Mouse (Mus musculus): ENCODE results near the gene Klk9. TPM values are rescaled to one million over a fixed set of nuclear protein-coding genes. Genes with fewer than 3 reads are reported as not detected.

The Klk9 gene
- polyA plus RNA-seq, 1 experiment from 2014 or later = 0.13 TPM

- Histone ChIP-seq H3K4me3 (no peak overlapping the region), H3K9ac (no peak overlapping the region), H3K27ac (replicated peaks) (no peak overlapping the region), H3K9me3 (no peaks in the 10 kb centered on the region), H3K4me1 (replicated peaks) (peaks cover 3% of the 10 kb centered on the region), H3K4me2 (no peak overlapping the region), H3K36me3 (no peaks in the 10 kb centered on the region), H3K27me3 (0 out of 2 replicates have a peak, but pooled peaks cover 3% of the 10 kb centered on the region)
- no peak for ATAC-seq (ENCODE audit: low FRiP score, low read depth)
- 88% methylated on average over 12 of the region's 12 CpGs for WGBS
Observed at GRCm38 (mm10) chr7:43777423-43777822, 14.3 kb upstream of the Klk9 start.

GRCm38 (mm10) chr7:43778176-43778970 lies 13.3 kb upstream of the Klk9 start:
- Histone ChIP-seq H3K4me2 (no peak overlapping the region), H3K9me3 (no peaks in the 10 kb centered on the region), H3K27ac (replicated peaks) (no peak overlapping the region), H3K27me3 (0 out of 2 replicates have a peak, but pooled peaks cover 3% of the 10 kb centered on the region), H3K4me3 (no peak overlapping the region), H3K36me3 (no peaks in the 10 kb centered on the region), H3K4me1 (replicated peaks) (peaks cover 8% of the 10 kb centered on the region), H3K9ac (no peak overlapping the region)
- no peak for ATAC-seq (ENCODE audit: low FRiP score, low read depth)
- 91% methylated on average over 10 of the region's 10 CpGs for WGBS

- Histone ChIP-seq H3K36me3 (no peaks in the 10 kb centered on the region), H3K4me1 (replicated peaks) (peaks cover 8% of the 10 kb centered on the region), H3K4me2 (no peak overlapping the region), H3K27ac (replicated peaks) (no peak overlapping the region), H3K4me3 (no peak overlapping the region), H3K9me3 (no peaks in the 10 kb centered on the region), H3K9ac (no peak overlapping the region), H3K27me3 (0 out of 2 replicates have a peak, but pooled peaks cover 3% of the 10 kb centered on the region)
- WGBS = 72% methylated on average over 6 of the region's 6 CpGs
- no peak for ATAC-seq (ENCODE audit: low FRiP score, low read depth)
Observed at GRCm38 (mm10) chr7:43780241-43780640, 11.4 kb upstream of the Klk9 start.

DNA sequence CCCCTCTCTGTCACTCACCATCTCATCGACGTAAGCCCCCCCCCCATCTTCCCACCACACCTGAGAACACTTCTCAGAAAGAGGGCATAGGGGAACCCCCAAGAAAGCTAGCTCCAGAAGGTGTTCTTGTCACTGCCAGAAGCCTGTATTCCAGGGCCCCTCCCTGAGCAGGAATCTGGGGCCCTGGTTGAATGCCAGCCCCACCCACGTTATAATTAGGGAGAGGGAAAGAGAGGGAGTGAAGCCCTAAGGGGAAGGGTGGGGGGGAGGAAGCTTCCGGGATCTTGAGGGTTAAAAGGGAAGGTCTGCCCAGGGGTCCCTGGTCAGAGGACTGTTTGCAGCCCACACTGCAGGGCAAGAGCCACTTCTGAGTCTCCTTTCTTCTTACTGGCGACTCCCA lies 10.9 kb upstream of the Klk9 start, which contains the start of gene Klk10:
Gene Klk10 (plus strand): TSS at position 290 of the 400 bp plus-strand sequence.
- Histone ChIP-seq H3K9me3 (no peaks in the 10 kb centered on the region), H3K36me3 (no peaks in the 10 kb centered on the region), H3K9ac (no peak within 1 kb of the TSS), H3K27me3 (0 out of 2 replicates have a peak, but pooled peaks cover 3% of the 10 kb centered on the region), H3K27ac (replicated peaks) (no peak within 1 kb of the TSS), H3K4me2 (no peak within 1 kb of the TSS), H3K4me1 (replicated peaks) (peaks cover 8% of the 10 kb centered on the region), H3K4me3 (no peak within 1 kb of the TSS)
- no peak for ATAC-seq (ENCODE audit: low FRiP score, low read depth)
- 54% methylated on average over 5 of the region's 5 CpGs for whole genome bisulfite sequencing

DNA sequence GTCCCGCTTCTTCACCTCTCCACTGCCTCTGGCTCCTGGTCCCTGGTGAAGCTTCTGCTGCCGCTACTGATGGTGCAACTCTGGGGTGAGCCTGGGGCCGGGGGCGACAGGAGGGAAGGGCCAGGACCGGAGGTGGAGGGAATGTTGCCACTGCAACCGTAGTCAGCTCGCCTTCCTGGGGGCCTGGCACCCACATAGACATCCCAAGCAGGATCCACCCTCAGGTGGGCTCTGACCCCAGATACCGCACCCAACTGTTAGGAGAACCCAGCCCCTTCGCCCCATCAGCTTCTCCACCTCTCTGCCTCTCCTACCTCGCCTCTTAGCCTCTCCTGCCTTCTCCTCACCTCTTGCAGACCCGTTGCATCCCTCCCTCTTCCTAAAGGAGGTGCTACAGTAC lies 10.2 kb upstream of the Klk9 start:
- no peak overlapping the region for H3K27ac ChIP-seq (replicated peaks)
- peaks cover 8% of the 10 kb centered on the region for H3K4me1 ChIP-seq (replicated peaks)
- no peaks in the 10 kb centered on the region for H3K36me3 ChIP-seq
- H3K9me3 ChIP-seq = no peaks in the 10 kb centered on the region
- 0 out of 2 replicates have a peak, but pooled peaks cover 3% of the 10 kb centered on the region for H3K27me3 ChIP-seq
- 89% methylated on average over 11 of the region's 11 CpGs for WGBS
- no peak overlapping the region for H3K4me3 ChIP-seq
- no peak overlapping the region for H3K9ac ChIP-seq
- H3K4me2 ChIP-seq = no peak overlapping the region
- ATAC-seq (ENCODE audit: low FRiP score, low read depth) = no peak

DNA sequence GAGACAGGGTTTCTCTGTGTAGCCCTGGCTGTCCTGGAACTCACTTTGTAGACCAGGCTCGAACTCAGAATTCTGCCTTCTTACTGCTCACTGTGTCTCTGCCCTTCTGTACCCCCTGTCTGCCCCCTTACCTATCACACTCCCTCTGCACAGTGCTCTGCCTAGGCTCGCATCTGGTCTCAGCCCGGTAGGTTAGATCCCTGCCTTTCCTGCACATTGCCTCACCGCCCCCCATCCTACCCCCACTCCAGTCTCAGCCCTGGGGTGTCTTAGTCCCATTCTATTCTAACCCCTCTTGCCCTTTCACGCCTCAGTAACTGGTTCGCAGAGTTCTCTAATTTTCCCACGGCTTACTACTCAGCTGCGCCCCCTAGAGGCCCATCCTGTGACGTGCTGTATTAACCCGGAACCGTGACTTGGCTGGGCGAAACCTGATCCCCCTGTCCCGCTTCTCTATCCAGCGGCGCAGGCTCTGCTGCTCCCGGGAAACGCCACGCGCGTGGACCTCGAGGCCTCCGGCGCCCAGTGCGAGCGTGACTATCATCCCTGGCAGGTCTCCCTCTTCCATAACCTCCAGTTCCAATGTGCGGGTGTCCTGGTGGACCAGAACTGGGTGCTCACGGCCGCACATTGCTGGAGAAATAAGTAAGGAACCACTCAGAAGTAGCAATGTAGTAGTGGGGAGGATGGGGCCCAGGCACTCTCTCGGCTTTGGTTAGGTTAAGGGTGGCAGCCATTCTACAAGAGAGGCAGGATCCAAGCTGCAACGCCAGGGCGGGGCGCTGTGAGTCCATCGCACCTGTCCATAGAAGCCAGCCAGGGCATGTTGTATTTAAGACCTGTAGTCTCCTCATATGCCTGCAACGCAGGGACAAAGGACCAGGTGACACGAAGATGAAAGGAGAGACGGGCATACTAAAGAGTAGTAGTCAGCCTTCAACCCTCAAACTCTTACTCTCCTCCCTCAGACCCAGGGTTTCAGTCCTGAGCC lies 9.1 kb upstream of the Klk9 start:
- no peak overlapping the region for H3K27ac ChIP-seq (replicated peaks)
- WGBS = 7% methylated on average over 36 of the region's 36 CpGs
- peak overlapping the region; percentile 34 for H3K4me3 ChIP-seq

GRCm38 (mm10) chr7:43785286-43785685 lies 6.4 kb upstream of the Klk9 start:
- Histone ChIP-seq H3K4me3 (no peak overlapping the region), H3K4me2 (no peak overlapping the region), H3K9ac (no peak overlapping the region), H3K9me3 (no peaks in the 10 kb centered on the region), H3K27me3 (0 out of 2 replicates have a peak, but pooled peaks cover 3% of the 10 kb centered on the region), H3K4me1 (replicated peaks) (peaks cover 8% of the 10 kb centered on the region), H3K27ac (replicated peaks) (no peak overlapping the region), H3K36me3 (no peaks in the 10 kb centered on the region)
- 75% methylated on average over 1 of the region's 1 CpGs for WGBS
- ATAC-seq (ENCODE audit: low FRiP score, low read depth) = no peak

More for the DNA sequence above, 9.1 kb upstream of the Klk9 start:
- ATAC-seq (ENCODE audit: low FRiP score, low read depth) = peak; percentile 83
- no peaks in the 10 kb centered on the region for H3K36me3 ChIP-seq
- H3K9ac ChIP-seq = peak overlapping the region; percentile 34; the same call in 1 of the 2 replicates
- H3K9me3 ChIP-seq = no peaks in the 10 kb centered on the region
- H3K4me2 ChIP-seq = peak overlapping the region; percentile 78
- peaks cover 8% of the 10 kb centered on the region for H3K4me1 ChIP-seq (replicated peaks)
- H3K27me3 ChIP-seq = 0 out of 2 replicates have a peak, but pooled peaks cover 3% of the 10 kb centered on the region

GRCm38 (mm10) chr7:43788096-43788495 lies 3.6 kb upstream of the Klk9 start:
- ATAC-seq (ENCODE audit: low FRiP score, low read depth) = no peak
- Histone ChIP-seq H3K9ac (no peak overlapping the region), H3K4me1 (replicated peaks) (no peaks in the 10 kb centered on the region), H3K27me3 (no peaks in the 10 kb centered on the region), H3K36me3 (no peaks in the 10 kb centered on the region), H3K9me3 (no peaks in the 10 kb centered on the region), H3K4me2 (no peak overlapping the region), H3K4me3 (no peak overlapping the region), H3K27ac (replicated peaks) (no peak overlapping the region)
- 80% methylated on average over 3 of the region's 3 CpGs for WGBS

DNA sequence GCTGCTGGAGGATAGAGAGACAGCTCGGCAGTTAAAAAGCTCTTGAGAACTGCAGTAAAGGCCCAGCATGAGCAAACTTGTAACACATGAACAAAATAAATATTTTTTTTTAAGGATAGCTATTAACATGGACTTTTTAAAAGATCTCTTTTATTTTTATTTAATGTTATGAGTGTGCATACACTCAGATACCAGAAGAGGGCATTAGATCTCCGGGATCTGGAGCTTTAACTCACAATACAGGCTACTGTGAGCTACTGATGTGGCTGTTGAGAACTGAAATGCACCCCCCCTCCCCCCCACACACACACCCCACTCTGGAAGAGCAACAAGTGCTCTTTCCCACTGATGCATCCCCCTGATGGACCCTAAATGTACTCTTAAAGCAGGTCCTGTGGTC lies 2.4 kb upstream of the Klk9 start:
- no peaks in the 10 kb centered on the region for H3K36me3 ChIP-seq
- 73% methylated on average over 2 of the region's 2 CpGs for WGBS

GRCm38 (mm10) chr7:43796355-43796754 lies 4.7 kb downstream of the Klk9 start:
- Histone ChIP-seq H3K9ac (peak overlapping the region; percentile 36; the same call in 1 of the 2 replicates), H3K36me3 (no peaks in the 10 kb centered on the region), H3K4me3 (peak overlapping the region; percentile 47), H3K27ac (replicated peaks) (no peak overlapping the region), H3K4me2 (peak overlapping the region; percentile 76), H3K4me1 (replicated peaks) (peaks cover 17% of the 10 kb centered on the region), H3K27me3 (peaks cover 22% of the 10 kb centered on the region; the same call in 1 of the 2 replicates), H3K9me3 (no peaks in the 10 kb centered on the region)
- ATAC-seq (ENCODE audit: low FRiP score, low read depth) = peak; percentile 35
- 7% methylated on average over 8 of the region's 8 CpGs for WGBS

More for the DNA sequence above, 2.4 kb upstream of the Klk9 start:
- no peak for ATAC-seq (ENCODE audit: low FRiP score, low read depth)
- Histone ChIP-seq H3K9ac (no peak overlapping the region), H3K4me3 (no peak overlapping the region), H3K4me1 (replicated peaks) (no peaks in the 10 kb centered on the region), H3K9me3 (no peaks in the 10 kb centered on the region), H3K27me3 (no peaks in the 10 kb centered on the region), H3K27ac (replicated peaks) (no peak overlapping the region), H3K4me2 (no peak overlapping the region)

DNA sequence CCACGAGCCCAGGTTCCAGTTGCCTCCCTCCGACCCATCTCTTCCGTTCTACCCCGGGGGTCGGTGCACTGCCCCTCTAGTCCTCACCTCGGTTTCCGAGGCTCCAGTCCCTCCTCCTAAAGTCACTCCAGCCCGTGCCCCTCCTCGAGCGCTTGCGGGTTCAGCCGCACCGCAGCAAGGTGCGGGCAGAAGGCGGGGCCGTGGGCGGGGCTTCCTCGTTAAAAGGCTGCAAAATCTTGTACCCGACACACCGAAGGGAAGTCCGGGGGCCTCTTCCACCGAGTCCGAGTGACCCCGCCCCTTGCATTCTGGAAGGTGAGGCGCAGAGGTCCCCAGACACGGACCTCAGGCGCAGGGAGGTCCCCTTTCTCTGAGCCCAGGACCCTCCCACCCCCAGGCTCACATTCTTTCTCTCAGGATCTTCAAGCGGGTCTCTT lies 5.7 kb downstream of the Klk9 start, which contains the start of gene Klk8:
Gene Klk8 (plus strand): TSS at position 245 of the 437 bp plus-strand sequence.
- Histone ChIP-seq H3K27me3 (peaks cover 22% of the 10 kb centered on the region; the same call in 1 of the 2 replicates), H3K9ac (peak within 1 kb of the TSS; percentile 36), H3K4me3 (peak within 1 kb of the TSS; percentile 47), H3K9me3 (no peaks in the 10 kb centered on the region), H3K27ac (replicated peaks) (no peak within 1 kb of the TSS), H3K36me3 (no peaks in the 10 kb centered on the region), H3K4me2 (peak within 1 kb of the TSS; percentile 76), H3K4me1 (replicated peaks) (peaks cover 17% of the 10 kb centered on the region)
- WGBS = under 1% methylated on average over 28 of the region's 28 CpGs
- ATAC-seq (ENCODE audit: low FRiP score, low read depth) = peak; percentile 63

Data from hindbrain, embryonic 15.5 days (tissue).